Mouse (Mus musculus) lung, adult 10 weeks (tissue): ENCODE measurements around the gene Lipn. TPM values are rescaled to one million over a fixed set of nuclear protein-coding genes. Genes with fewer than 3 reads are reported as not detected.

ENCODE experiments used
- polyA plus RNA-seq: library from polyadenylated mRNA; stranded (reverse); fragments of 350-450 nt; fragmentation: Illumina TruSeq; extraction: RNeasy Lipid Tissue Mini Kit (QIAGEN cat#74804); gene quantifications from one replicate; pipeline ENCODE4 v1.2.3, GENCODE M21; 2014; ENCODE audit warnings: low read depth, low replicate concordance; ENCODE audit not compliant: insufficient read depth

Gene Lipn
- not detected for polyA plus RNA-seq

GRCm38 (mm10) chr19:34066779-34067472 lies at the start of gene Lipn:
Lipn (plus strand) TSS chr19:34067358.

GRCm38 (mm10) chr19:34100633-34101032 lies 33.5 kb downstream of the Lipn start, which contains the start of gene Lipm:
Lipm (plus strand) TSS chr19:34100933.

Other genes with a start within 250 kb of the Lipn start
- 0.61 TPM for gene Lipf, start 106.2 kb upstream of the Lipn start, polyA plus RNA-seq
- not detected for gene Lipk, start 59.1 kb upstream of the Lipn start, polyA plus RNA-seq
- gene Lipm, start 33.6 kb downstream of the Lipn start, polyA plus RNA-seq: not detected
- 0.34 TPM for gene Ankrd22, start 98.7 kb downstream of the Lipn start, polyA plus RNA-seq
- gene Stambpl1, start 124.9 kb downstream of the Lipn start, polyA plus RNA-seq: 8.2 TPM
- gene Acta2, start 188.2 kb downstream of the Lipn start, polyA plus RNA-seq: 323 TPM
- 53.5 TPM for gene Fas, start 223.3 kb downstream of the Lipn start, polyA plus RNA-seq